Mouse (Mus musculus): ENCODE measurements at regions not wholly inside any gene's neighbourhood (a gene's known extent, or its start where the extent isn't known, plus 50 kb on each side); places are given as distances from the start of the nearest gene placed in this dataset.
"Not testable (repeated sequence)": the region's sequence is repeated elsewhere in the genome, so short reads cannot be mapped to it uniquely, and the experiment has no call there.

GRCm38 (mm10) chr14:52724988-52725387, 229.4 kb upstream of the Olfr1507 start:
- H3K9ac ChIP-seq (replicated peaks; ENCODE audit: low read length); DNase-seq (ENCODE audit: low spot score); H3K9me3 ChIP-seq (replicated peaks; ENCODE audit: control insufficient read depth, low read length); H3K4me2 ChIP-seq (ENCODE audit: low read depth, low read length); H3K27ac ChIP-seq (replicated peaks; ENCODE audit: low read depth, low read length); H3K36me3 ChIP-seq (replicated peaks; ENCODE audit: control insufficient read depth, insufficient read depth, low read depth, low read length); H3K4me3 ChIP-seq (ENCODE audit: low read depth, low read length); ATAC-seq (replicated peaks; ENCODE audit: insufficient number of reproducible peaks, low FRiP score, low TSS enrichment, low read depth); H3K27me3 ChIP-seq (ENCODE audit: control insufficient read depth, insufficient read depth, low read length); H3K4me1 ChIP-seq (ENCODE audit: control insufficient read depth, insufficient read depth, low read length): not testable (repeated sequence)
- no CpG with 5 or more reads among the region's 1 CpGs for WGBS

GRCm38 (mm10) chr14:52720640-52721039, 225.1 kb upstream of the Olfr1507 start:
- Histone ChIP-seq H3K4me2 (ENCODE audit: low read depth, low read length) (no peak overlapping the region), H3K9me3 (replicated peaks; ENCODE audit: control insufficient read depth, low read length) (no peaks in the 10 kb centered on the region), H3K4me1 (ENCODE audit: control insufficient read depth, insufficient read depth, low read length) (no peaks in the 10 kb centered on the region), H3K27ac (replicated peaks; ENCODE audit: low read depth, low read length) (no peak overlapping the region), H3K27me3 (ENCODE audit: control insufficient read depth, insufficient read depth, low read length) (no peaks in the 10 kb centered on the region), H3K9ac (replicated peaks; ENCODE audit: low read length) (no peak overlapping the region), H3K4me3 (ENCODE audit: low read depth, low read length) (no peak overlapping the region), H3K36me3 (replicated peaks; ENCODE audit: control insufficient read depth, insufficient read depth, low read depth, low read length) (no peaks in the 10 kb centered on the region)
- no peak for ATAC-seq (replicated peaks; ENCODE audit: insufficient number of reproducible peaks, low FRiP score, low TSS enrichment, low read depth)
- no peak for DNase-seq (ENCODE audit: low spot score)
- WGBS: 88% methylated on average over 9 of the region's 9 CpGs

- not testable (repeated sequence) for H3K27ac ChIP-seq (replicated peaks; ENCODE audit: low read depth, low read length); H3K4me3 ChIP-seq (ENCODE audit: low read depth, low read length); H3K4me2 ChIP-seq (ENCODE audit: low read depth, low read length); H3K27me3 ChIP-seq (ENCODE audit: control insufficient read depth, insufficient read depth, low read length); H3K9me3 ChIP-seq (replicated peaks; ENCODE audit: control insufficient read depth, low read length); H3K9ac ChIP-seq (replicated peaks; ENCODE audit: low read length); H3K36me3 ChIP-seq (replicated peaks; ENCODE audit: control insufficient read depth, insufficient read depth, low read depth, low read length); ATAC-seq (replicated peaks; ENCODE audit: insufficient number of reproducible peaks, low FRiP score, low TSS enrichment, low read depth); DNase-seq (ENCODE audit: low spot score); H3K4me1 ChIP-seq (ENCODE audit: control insufficient read depth, insufficient read depth, low read length)
- WGBS: no CpG with 5 or more reads among the region's 1 CpGs
These were observed 205.3 kb upstream of the Olfr1507 start for GRCm38 (mm10) chr14:52700851-52701250.

- not testable (repeated sequence) for H3K36me3 ChIP-seq (replicated peaks; ENCODE audit: control insufficient read depth, insufficient read depth, low read depth, low read length); H3K9me3 ChIP-seq (replicated peaks; ENCODE audit: control insufficient read depth, low read length); H3K4me3 ChIP-seq (ENCODE audit: low read depth, low read length); H3K4me1 ChIP-seq (ENCODE audit: control insufficient read depth, insufficient read depth, low read length); H3K27me3 ChIP-seq (ENCODE audit: control insufficient read depth, insufficient read depth, low read length); H3K27ac ChIP-seq (replicated peaks; ENCODE audit: low read depth, low read length); ATAC-seq (replicated peaks; ENCODE audit: insufficient number of reproducible peaks, low FRiP score, low TSS enrichment, low read depth); H3K4me2 ChIP-seq (ENCODE audit: low read depth, low read length); DNase-seq (ENCODE audit: low spot score); H3K9ac ChIP-seq (replicated peaks; ENCODE audit: low read length)
- WGBS: no CpG with 5 or more reads among the region's 1 CpGs
These were observed 188.1 kb upstream of the Olfr1507 start for GRCm38 (mm10) chr14:52683636-52684035.

- no peak overlapping the region for H3K4me3 ChIP-seq (ENCODE audit: low read depth, low read length)
- H3K27ac ChIP-seq (replicated peaks; ENCODE audit: low read depth, low read length): no peak overlapping the region
- DNase-seq (ENCODE audit: low spot score) (no peak), ATAC-seq (replicated peaks; ENCODE audit: insufficient number of reproducible peaks, low FRiP score, low TSS enrichment, low read depth) (no peak)
- H3K9ac ChIP-seq (replicated peaks; ENCODE audit: low read length): no peak overlapping the region
- no peaks in the 10 kb centered on the region for H3K4me1 ChIP-seq (ENCODE audit: control insufficient read depth, insufficient read depth, low read length)
- no peak overlapping the region for H3K4me2 ChIP-seq (ENCODE audit: low read depth, low read length)
- H3K9me3 ChIP-seq (replicated peaks; ENCODE audit: control insufficient read depth, low read length): no peaks in the 10 kb centered on the region; the same call in 1 of the 2 replicates
- no peaks in the 10 kb centered on the region for H3K27me3 ChIP-seq (ENCODE audit: control insufficient read depth, insufficient read depth, low read length)
- H3K36me3 ChIP-seq (replicated peaks; ENCODE audit: control insufficient read depth, insufficient read depth, low read depth, low read length): no peaks in the 10 kb centered on the region
- 63% methylated on average over 6 of the region's 6 CpGs for WGBS
These were observed 158.8 kb upstream of the Olfr1507 start for GRCm38 (mm10) chr14:52654355-52654754.

- no peaks in the 10 kb centered on the region for H3K4me1 ChIP-seq (ENCODE audit: control insufficient read depth, insufficient read depth, low read length)
- H3K4me2 ChIP-seq (ENCODE audit: low read depth, low read length): no peak overlapping the region
- H3K36me3 ChIP-seq (replicated peaks; ENCODE audit: control insufficient read depth, insufficient read depth, low read depth, low read length): no peaks in the 10 kb centered on the region
- WGBS: 81% methylated on average over 2 of the region's 2 CpGs
- H3K27me3 ChIP-seq (ENCODE audit: control insufficient read depth, insufficient read depth, low read length): no peaks in the 10 kb centered on the region
- no peak overlapping the region for H3K4me3 ChIP-seq (ENCODE audit: low read depth, low read length)
- DNase-seq (ENCODE audit: low spot score): no peak
- no peak overlapping the region for H3K27ac ChIP-seq (replicated peaks; ENCODE audit: low read depth, low read length)
- no peak for ATAC-seq (replicated peaks; ENCODE audit: insufficient number of reproducible peaks, low FRiP score, low TSS enrichment, low read depth)
- no peak overlapping the region for H3K9ac ChIP-seq (replicated peaks; ENCODE audit: low read length)
- H3K9me3 ChIP-seq (replicated peaks; ENCODE audit: control insufficient read depth, low read length): no peaks in the 10 kb centered on the region
These were observed 142.6 kb upstream of the Olfr1507 start for GRCm38 (mm10) chr14:52638179-52638578.

- H3K9me3 ChIP-seq (replicated peaks; ENCODE audit: control insufficient read depth, low read length): no peaks in the 10 kb centered on the region; the same call in 1 of the 2 replicates
- peak; percentile 1 for DNase-seq (ENCODE audit: low spot score)
- H3K9ac ChIP-seq (replicated peaks; ENCODE audit: low read length): no peak overlapping the region
- H3K36me3 ChIP-seq (replicated peaks; ENCODE audit: control insufficient read depth, insufficient read depth, low read depth, low read length): no peaks in the 10 kb centered on the region
- no peak for ATAC-seq (replicated peaks; ENCODE audit: insufficient number of reproducible peaks, low FRiP score, low TSS enrichment, low read depth)
- no peak overlapping the region for H3K27ac ChIP-seq (replicated peaks; ENCODE audit: low read depth, low read length)
- 34% methylated on average over 4 of the region's 4 CpGs for WGBS
- no peaks in the 10 kb centered on the region for H3K4me1 ChIP-seq (ENCODE audit: control insufficient read depth, insufficient read depth, low read length)
- no peaks in the 10 kb centered on the region for H3K27me3 ChIP-seq (ENCODE audit: control insufficient read depth, insufficient read depth, low read length)
- H3K4me3 ChIP-seq (ENCODE audit: low read depth, low read length): no peak overlapping the region
- no peak overlapping the region for H3K4me2 ChIP-seq (ENCODE audit: low read depth, low read length)
These were observed 126.6 kb upstream of the Olfr1507 start for GRCm38 (mm10) chr14:52622184-52622583.

GRCm38 (mm10) chr14:52580319-52580718, 84.8 kb upstream of the Olfr1507 start:
- Histone ChIP-seq H3K9ac (replicated peaks; ENCODE audit: low read length) (no peak overlapping the region), H3K4me3 (ENCODE audit: low read depth, low read length) (no peak overlapping the region), H3K4me2 (ENCODE audit: low read depth, low read length) (no peak overlapping the region), H3K9me3 (replicated peaks; ENCODE audit: control insufficient read depth, low read length) (no peaks in the 10 kb centered on the region), H3K27ac (replicated peaks; ENCODE audit: low read depth, low read length) (no peak overlapping the region), H3K36me3 (replicated peaks; ENCODE audit: control insufficient read depth, insufficient read depth, low read depth, low read length) (no peaks in the 10 kb centered on the region), H3K4me1 (ENCODE audit: control insufficient read depth, insufficient read depth, low read length) (no peaks in the 10 kb centered on the region), H3K27me3 (ENCODE audit: control insufficient read depth, insufficient read depth, low read length) (no peaks in the 10 kb centered on the region)
- ATAC-seq (replicated peaks; ENCODE audit: insufficient number of reproducible peaks, low FRiP score, low TSS enrichment, low read depth) (no peak), DNase-seq (ENCODE audit: low spot score) (no peak)
- WGBS: 41% methylated on average over 3 of the region's 3 CpGs

Measured in embryonic facial prominence, embryonic 11.5 days (tissue).